Mouse (Mus musculus): Measurements from ENCODE around the gene Eepd1.
A peak's percentile ranks its signal among the peaks of the same experiment; 100 is the strongest.

The Eepd1 gene

DNA sequence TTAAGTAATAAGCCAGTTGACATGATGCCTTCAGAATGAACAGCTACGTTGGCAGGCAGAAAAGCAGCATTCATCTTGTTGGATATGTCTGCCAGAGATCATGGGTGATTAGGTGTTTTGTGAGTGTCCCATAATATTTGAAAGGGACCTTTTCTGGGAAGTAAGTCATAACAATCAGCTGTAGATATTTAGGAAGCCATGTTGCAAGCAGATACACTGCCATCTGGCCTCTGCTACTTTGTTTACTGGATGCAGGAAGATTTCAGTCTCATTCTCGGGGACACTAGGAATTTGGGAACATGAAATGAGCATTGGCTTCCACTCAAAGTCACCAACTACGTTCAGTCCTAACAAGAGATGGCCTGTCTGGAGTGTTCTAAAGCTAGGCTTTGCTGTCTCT lies 54.1 kb downstream of the Eepd1 start:
- no peak for DNase-seq (ENCODE audit: low spot score)

DNA sequence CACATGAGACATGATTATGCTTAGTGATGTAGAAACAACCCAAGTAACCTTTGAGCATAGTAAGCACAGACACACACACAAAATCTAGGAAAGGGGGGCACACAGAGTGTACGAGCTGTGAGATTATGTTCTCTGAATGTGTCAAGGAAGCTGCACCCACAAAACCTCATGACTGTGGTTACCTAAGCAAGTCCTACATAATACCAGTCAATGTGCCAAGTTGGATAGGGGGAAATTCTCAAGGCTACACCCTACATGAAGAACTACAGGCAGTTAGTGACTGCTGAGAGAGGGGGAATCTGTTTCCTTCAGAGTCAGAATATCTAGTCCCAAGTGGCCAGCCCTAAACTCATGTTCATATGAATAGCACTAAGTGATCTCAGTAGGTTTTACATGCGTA lies 58.1 kb downstream of the Eepd1 start:
- DNase-seq (ENCODE audit: low spot score), result no peak

DNA sequence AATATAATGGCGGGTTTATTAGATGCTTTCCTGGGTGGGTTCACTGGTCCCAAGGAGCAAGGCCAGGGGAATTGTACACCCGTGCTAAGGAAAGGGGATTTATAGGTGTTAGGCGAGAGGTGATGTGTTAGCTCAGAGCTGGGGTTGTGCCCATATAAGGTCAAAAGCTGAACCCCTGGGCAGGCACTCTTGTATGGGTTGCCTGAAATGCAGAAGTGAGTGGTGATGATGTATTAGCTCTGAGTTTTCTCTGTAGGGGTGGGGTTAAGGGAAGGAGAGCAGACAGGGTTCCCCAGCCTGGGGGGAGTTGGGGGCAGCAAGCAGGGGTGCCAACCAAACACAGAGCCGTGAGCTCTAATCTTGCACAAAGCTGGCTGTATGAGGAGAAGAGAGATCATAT lies 60.0 kb downstream of the Eepd1 start:
- DNase-seq (ENCODE audit: low spot score), result no peak

DNA sequence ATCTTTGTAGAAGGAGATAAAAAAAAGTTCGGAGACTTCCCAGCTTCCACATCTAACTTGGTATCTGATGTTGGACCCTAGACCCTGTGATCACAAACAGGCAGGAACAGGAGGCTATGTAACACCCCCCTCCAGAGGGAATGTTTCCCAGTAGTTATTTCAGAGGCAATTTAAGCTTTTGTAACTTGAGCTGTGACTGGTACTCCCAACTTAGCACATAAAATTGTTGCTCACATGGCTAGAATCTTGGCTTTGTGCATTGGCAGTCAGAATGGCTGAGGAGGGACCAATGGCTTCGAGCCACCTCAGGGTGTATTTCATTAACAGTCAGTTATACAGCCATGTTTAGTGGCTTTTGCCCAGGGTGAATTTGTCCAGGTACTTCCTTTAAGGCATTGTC lies 63.9 kb downstream of the Eepd1 start:
- no peak for DNase-seq (ENCODE audit: low spot score)

DNA sequence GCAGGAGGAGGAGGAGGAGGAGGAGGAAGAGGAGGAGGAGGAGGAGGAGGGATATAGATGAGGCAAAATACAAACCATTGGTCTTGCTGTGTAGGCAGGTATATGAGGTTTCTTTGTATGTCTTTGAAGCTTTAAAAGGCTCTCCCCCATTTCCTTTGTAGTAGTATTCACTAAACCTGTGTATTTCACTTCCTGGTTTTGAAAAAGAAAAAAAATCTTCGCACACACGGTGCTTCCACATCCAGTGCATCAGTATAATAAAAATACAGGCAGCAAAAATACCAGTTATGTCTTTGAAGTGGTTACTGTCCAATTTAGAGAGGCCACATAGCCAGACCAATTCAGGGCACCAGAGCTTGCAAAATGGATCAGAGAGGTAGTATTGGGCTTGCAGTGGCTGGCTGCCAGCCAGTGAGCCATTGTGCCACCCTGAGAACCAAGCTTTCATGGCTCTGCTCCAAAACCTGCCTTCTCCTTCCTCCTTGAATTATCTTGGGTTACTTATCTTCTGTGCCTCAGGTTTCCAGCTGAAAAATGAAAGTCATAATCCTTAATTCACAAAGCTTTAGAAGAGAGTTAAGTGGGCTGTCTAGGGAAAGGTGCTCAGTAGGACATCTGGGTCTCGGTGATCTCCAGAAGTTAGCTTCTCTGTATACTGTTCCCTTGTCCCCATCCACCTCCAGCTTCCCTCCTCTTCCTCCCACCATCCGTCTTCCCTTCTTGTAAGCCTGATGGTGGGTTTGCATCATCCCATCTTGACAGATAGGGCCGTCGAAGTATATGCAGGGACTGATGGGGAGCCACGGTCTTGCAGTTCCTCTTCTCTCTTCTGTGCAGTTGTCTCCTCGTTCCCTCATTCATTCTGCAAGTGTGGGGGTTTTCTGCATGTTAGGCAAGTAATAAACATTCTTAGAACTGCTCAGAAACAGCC lies 68.0 kb downstream of the Eepd1 start:
- DNase-seq (ENCODE audit: low spot score), result no peak

DNA sequence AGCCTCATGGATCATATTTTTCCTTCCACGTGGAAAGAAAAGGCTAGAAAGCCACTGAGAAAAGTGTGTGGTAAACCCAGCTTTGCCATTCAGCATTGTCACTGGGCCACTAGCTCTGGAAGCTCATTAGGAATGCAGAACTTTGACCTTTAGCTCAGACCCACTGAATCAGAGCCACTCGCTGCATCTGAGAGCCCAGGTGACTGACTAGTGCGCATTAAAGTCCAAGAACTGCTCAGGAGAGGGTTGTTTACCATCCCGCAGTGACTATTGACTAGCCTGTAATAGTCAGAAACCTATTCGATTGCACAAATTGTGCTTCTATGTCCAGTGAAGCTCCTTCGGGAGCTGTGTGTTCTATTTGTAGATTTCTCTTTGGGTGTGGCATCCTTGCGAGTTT lies 68.8 kb downstream of the Eepd1 start:
- DNase-seq (ENCODE audit: low spot score), result no peak

DNA sequence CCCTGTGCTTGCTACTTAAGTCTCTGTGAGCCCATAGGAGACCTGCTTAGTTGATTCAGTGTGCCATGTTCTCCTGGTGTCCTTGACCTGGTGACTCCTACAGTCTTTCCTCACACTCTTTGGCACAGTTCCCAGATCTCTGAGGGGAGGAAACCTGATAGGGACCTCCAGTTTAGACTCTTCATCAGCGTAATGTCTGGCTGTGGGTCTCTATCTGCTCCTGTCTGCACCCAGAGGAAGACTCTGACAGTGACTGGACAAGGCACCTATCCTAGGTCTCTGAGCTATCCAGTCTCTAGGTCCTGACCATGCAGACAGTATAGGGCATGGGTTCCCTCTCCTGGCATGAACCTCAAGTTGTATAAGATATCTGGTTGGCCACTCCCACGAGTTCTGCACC lies 71.2 kb downstream of the Eepd1 start:
- no peak for DNase-seq (ENCODE audit: low spot score)

DNA sequence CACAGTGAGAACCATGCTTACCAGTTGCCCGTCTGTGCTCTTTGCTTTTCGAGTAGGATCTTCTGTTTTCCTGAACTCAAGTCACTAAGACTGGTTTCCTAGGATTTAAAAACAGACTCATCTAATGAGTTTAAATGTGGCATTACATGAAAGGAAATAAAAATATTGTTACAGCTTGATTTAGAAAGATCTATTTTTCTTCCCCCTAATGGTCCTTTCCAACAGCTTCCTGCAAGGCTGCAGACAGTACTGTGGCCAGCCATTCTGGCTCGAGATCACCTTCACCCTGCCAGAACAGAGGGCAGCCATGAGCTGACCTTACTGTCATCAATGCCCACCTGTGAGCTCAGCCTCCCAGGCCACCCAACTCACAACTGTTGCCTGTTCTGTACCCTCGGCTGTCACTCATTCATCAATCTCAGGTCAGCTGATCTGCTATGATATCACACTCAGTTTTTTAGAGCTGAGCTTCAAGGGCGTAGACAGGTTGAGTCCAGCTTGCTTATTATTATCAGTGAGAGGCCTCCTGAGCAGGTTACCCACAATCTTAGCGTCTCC lies 73.0 kb downstream of the Eepd1 start:
- DNase-seq (ENCODE audit: low spot score), result no peak

DNA sequence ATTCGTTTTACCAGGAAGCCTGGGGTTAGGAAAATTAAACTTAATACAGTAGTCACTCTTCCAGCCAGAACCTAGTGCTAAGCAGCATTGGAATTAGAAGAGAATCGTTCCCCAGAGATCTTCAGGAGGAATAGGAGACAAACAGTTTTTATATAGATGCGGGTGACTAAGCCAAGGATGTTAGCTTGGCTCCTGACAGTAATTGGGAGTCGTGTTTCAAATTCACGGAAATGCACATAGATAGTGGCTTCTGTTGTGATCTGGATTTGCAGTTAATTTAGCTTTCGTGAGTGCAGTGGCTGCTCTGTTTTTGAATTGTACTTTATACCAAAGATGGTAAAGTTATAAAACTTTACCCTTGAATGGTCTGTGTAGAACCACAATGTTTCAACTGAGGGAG lies 73.9 kb downstream of the Eepd1 start:
- DNase-seq (ENCODE audit: low spot score), result no peak

DNA sequence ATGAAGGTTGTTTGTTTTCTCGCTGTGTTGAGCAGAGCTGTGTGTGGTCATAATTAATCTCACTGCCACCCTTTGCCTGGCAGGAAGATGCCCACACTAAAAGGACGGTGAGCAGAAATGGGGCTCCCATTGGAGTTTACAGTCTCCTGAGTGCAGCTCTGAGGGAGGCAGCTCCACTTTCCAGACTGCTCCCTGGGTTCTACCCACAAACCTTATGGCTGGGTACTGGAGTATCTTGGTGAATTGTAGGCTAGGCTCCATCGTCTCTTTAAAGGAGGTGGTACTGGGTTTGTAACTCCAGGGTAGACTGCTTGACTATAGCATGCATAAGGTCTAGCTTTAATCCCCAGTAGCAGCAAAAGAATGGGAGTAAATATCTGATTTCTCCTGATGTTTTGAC lies 74.7 kb downstream of the Eepd1 start:
- no peak for DNase-seq (ENCODE audit: low spot score)

DNA sequence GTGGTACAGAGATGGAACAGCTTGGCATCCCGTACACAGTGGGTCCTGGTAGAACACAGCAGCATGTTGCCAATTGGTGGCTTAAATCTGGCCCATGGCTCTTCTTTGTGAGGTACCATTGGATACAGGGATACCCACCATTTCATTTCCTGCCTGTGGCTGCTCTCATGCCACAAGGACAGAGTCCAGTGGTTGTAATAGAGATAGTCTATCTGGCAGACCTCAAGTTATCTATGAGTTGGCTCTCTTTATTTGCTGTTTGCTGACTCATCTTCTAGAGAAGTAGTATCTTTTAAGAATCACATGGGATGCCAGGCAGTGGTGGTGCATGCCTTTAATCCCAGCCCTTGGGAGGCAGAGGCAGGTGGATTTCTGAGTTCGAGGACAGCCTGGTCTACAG lies 76.0 kb downstream of the Eepd1 start:
- DNase-seq (ENCODE audit: low spot score), result no peak

DNA sequence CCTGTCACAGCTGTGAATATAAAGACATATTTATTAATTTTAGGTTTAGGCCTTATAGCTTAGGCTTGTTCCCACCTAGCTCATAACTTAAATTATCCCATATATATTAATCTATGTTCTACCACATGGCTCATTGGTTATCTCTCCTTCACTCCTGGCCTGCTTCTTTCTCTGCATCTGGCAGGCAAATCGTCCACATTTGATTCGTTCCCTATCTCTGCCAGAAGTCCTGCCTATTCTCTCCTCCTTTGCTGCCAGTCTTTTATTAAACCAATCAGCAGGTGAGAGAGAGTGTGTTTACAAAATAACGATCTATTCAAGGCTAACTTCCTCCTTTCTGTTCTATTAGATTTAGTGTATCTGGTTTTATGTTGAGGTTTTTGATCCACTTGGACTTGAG lies 77.5 kb downstream of the Eepd1 start:
- DNase-seq (ENCODE audit: low spot score), result no peak

DNA sequence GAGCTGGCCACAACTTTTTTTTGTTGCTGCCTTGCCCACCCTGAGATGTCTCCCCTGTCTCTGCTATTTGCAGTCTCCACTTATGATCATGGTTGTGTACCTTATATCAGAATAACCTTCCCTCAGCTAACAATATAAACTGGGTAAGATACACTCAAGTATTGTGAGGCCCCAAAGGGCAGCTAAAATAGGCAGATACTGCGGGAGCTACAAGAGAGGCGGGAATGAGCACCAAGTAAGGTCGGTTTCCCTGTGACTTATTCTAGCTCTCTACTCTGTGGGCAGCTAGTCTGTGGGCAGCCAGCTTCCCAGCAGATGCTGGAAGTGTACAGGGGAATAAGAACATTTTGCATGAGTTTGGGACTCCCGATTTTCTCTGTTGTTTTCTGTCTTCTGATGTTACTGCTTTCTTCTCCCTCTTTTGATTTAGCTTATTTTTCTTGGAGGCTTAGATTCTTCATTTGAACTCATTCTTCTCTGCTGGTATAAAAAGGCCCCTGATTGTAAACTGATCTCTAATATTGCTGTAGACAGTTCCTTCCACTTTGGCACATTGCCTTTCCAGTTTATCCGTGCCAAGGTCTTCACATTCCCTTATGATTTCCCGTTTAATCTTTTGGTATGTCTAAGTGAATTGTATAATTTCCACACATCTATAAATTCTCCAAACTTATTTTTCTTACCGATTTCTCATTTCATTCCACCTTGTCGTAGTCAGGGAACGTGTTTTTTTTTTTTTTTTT lies 78.8 kb downstream of the Eepd1 start:
- no peak for DNase-seq (ENCODE audit: low spot score)

DNA sequence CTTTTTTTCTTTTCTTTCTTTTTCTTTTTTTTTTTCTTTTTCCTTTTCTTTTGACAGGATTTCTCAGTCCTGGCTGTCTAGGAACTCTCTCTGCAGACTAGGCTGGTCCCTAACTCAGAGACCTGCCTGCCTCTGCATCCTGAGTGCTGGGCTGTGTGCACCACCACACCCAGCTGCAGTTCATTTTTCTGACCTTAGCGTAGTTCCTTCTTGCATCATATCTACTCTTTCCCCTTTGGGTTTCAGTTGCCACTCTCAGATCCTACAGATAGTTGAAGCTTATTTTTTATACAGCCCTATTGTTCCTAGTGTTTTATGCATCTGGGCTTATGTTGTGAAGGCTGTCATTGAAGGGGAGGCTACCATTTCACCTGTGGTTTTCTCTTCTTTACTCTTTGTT lies 79.8 kb downstream of the Eepd1 start:
- DNase-seq (ENCODE audit: low spot score), result no peak

DNA sequence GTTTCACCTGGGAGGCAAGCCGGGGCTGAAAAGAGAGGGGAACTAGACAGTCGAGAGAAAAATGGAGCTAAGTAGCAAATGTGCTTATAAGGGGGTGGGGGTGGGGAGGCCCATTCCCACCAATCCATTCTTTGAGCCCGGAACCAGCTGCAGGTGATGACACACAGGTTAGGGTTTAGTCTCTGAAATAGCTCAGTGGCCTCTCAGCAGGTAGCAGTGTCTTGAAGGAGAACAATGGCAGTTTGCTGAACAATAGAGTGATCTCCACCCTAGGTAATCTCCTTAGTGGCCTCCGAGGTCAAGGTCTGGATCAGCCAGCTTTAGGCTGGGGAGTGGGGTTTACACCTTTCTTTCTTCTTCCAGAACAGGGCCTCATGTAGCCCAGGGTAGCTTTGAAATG lies 82.5 kb downstream of the Eepd1 start:
- DNase-seq (ENCODE audit: low spot score), result no peak

DNA sequence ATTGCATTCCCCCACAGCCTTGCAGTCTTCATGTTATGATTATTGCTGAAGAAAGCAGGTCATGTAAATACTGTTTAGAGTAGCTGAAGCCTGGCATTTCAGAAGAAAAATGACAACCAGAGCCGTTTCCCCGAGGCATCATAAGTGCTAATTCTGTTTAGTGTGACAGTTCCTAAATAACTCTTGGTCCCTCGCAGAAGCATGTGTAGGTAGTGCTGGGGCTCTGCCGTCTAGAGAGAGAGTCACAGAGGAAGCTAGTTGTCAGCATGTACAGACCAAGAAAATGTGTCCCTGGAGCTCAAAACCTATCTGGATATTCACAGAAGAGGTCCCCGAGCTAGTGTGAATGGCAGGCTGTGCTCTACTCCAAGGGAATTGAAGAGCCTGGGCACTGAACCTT lies 85.7 kb downstream of the Eepd1 start:
- DNase-seq (ENCODE audit: low spot score), result no peak

DNA sequence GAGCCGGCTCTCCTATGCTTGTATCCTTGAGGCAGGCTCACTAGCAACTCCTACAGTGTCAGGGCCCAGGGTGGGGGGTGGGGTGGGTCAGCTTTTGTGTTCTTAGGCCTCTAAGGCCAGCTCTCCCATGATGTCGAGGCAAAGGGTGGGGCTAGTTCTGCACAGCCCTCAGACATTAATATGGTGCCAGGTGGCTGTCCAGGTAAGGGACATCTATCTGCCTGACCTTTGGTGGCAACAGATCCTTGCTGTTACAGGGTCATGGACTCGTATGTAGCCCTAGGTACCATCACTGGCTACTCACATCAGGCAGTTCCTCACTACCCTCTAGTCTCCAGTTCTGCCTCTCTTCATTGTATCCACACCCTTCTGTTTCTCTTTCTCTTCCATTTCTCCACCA lies 87.4 kb downstream of the Eepd1 start:
- no peak for DNase-seq (ENCODE audit: low spot score)

DNA sequence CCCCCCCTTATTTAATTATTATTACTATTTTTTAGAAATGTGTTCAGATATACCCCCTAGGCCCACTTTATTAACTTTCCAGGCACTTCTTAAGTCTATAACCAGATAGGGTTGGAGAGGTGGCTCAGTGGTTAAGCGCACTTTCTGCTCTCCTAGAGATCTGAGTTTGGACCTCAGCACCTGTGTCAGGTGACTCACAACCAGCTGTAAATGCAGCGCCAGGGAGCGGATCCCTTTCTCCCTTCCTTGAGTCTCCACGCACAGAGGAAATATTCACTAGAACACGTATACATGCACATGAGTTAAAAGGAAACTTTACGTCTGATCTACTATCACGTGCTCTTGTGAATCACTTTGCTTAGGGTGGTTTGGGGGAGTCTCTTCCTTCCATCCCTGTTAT lies 88.7 kb downstream of the Eepd1 start:
- no peak for DNase-seq (ENCODE audit: low spot score)

DNA sequence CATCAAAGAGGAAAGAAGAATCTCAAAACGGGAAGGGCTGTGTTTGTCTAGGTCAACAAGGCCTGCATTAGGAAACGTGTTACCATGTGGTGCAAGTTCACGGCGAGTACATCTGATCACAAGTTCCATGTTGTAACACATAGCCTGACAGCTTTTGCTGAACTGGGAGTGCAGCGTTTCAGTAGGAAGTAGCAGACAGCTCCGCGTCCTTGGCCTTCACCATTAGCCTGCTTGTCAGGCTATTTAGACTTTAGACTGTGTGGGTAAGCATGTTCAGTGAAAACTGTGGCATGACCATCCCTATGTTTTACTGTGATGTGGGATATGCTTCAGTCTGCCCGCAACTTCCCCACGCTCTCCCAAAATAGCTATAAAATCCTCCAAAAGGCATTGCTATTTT lies 89.1 kb downstream of the Eepd1 start:
- DNase-seq (ENCODE audit: low spot score), result peak; percentile 24

DNA sequence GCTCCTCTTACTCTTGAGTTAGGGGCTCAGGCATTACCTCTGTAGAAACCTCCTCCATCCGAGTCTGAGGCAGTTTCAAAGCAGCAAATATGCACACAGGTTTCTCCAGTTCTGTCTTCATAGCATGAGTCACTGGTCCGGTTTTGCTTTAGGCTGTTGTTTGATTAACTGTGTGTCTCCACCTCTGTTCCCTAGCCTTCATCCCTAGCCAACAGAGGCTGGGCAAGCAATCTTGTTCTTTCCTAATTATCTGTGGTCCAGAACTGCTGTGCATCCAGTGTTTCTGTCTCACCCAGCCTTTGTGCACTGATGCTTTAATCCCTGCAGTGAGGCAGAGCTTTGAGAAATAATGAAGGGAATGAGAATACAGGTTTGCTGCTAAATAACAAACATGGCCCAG lies 90.0 kb downstream of the Eepd1 start:
- DNase-seq (ENCODE audit: low spot score), result no peak

DNA sequence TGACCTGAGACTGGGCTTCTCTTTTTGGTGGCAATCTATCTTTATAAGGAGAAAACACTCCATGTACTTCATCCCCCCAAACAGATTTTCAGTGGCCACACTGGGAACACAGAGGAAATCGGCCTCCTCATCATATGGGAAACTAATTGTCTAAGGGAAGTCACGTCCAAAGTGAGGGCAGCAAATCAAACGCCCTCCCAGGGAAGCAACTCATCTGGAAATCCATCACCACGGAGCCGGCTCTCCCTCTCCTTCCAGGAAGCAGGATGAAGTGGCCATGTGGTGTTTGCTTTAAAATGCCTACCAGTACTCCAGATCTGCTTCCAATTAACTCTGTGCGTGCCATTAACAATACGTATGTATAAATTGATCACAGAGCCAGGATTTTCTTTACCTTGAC lies 92.4 kb downstream of the Eepd1 start:
- no peak for DNase-seq (ENCODE audit: low spot score)

DNA sequence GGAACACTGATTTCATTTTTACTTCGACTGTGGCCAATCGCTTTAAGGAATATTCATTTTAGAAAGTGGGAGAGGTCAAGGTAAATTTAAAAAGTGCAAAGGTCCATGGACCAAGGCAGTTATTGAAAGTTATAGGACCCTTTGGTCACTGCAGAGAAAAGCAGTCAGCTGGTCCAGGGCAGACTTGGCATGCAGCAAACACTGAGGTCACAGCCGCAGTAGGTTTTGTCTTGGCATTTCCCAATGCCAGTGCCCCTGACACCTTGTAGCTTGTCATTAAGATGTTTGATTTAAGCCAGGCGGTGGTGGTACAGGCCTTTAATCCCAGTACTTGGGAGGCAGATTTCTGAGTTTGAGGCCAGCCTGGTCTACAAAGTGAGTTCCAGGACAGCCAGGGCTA lies 92.8 kb downstream of the Eepd1 start:
- no peak for DNase-seq (ENCODE audit: low spot score)
